Mouse (Mus musculus): ENCODE measurements at regions not wholly inside any gene's neighbourhood (a gene's known extent, or its start where the extent isn't known, plus 50 kb on each side); places are given as distances from the start of the nearest gene placed in this dataset.
"Not testable (repeated sequence)": the region's sequence is repeated elsewhere in the genome, so short reads cannot be mapped to it uniquely, and the experiment has no call there.

DNA sequence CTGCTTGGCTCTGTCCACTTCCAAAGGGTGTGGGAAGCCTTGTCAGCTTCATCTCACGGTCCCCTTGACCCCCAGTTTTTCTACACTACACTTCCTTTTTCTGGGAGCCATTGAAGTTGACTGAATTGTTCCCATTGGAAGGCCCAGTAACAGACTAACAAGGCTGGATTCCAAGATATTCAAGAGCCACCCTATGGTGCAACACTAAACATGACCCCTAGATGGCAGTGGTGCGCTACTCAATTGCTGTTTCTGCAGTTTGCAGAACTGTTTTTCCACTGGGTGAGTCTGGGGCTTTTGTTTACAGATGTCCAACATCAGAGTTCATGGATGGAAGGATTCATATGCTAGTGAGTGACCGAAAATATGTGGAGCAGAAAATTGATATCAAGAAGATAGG lies 61.3 kb upstream of the Asap2 start:
- H3K4me1 ChIP-seq; H3K9me3 ChIP-seq; H3K4me2 ChIP-seq (replicated peaks); H3K36me3 ChIP-seq; ATAC-seq (ENCODE audit: low FRiP score, low read depth); H3K27me3 ChIP-seq (replicated peaks); H3K4me3 ChIP-seq; H3K27ac ChIP-seq; H3K9ac ChIP-seq: not testable (repeated sequence)
- 38% methylated on average over 3 of the region's 3 CpGs for WGBS

Measured in neural tube, embryonic 12.5 days (tissue).